Mouse (Mus musculus) heart, adult 9 months (tissue): Measurements from ENCODE around the gene Zfyve9.
A peak's percentile ranks its signal among the peaks of the same experiment; 100 is the strongest.
"Not testable (repeated sequence)": the region's sequence is repeated elsewhere in the genome, so short reads cannot be mapped to it uniquely, and the experiment has no call there.

ENCODE experiments used
- DNase-seq, 2 experiments: peaks; one replicate each; pipeline ENCODE4 v3.0.0; 2022; ENCODE audit warnings: low spot score in 2 of 2

Zfyve9 gene

DNA sequence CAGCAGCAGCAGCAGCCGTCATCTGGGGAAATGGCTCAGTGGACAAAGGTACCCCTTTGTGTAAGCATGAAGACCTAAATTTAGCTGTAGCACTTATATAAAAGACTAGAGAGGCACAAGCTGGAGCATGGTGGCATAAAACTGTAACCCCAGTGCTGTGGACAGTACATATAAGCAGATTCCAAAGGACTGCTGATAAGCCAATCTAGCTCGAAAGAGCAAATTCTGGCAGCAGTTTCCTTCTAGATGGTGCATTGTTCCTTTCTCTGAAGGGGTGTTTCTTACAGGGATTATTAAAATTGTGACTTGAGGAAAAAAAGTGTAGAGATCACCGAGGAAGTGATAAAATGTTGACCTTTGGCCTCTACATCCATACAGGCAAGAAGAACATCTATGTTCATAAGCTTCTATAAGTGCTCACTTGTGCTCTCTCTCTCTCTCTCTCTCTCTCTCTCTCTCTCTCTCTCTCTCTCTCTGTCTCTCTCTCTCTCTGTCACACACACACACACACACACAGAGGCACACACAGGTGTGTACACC is 59.3 kb downstream of the Zfyve9 start:
- no peak for DNase-seq

DNA sequence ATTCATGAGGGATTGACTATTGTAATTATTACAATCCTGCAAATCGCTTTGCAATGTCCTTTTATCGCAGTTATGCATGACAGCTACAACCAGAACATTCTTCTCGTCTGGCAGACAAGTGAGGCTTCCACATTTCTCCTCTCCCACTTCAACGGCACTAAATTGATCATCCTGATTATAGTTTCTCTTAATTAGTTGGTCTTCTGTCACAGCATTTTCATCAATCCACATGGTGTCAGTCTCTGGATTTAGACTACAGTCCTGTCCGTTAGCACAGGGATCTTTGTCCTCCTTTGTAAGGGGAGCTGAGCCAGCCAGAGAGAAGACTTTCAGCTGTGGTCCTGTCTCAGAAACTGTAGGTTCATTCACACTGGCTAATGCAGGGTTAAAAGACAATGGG is 61.2 kb downstream of the Zfyve9 start, which contains the start of gene 3110021N24Rik:
Gene 3110021N24Rik (plus strand): TSS at position 301 of the 400 bp plus-strand sequence.
- DNase-seq = no peak

DNA sequence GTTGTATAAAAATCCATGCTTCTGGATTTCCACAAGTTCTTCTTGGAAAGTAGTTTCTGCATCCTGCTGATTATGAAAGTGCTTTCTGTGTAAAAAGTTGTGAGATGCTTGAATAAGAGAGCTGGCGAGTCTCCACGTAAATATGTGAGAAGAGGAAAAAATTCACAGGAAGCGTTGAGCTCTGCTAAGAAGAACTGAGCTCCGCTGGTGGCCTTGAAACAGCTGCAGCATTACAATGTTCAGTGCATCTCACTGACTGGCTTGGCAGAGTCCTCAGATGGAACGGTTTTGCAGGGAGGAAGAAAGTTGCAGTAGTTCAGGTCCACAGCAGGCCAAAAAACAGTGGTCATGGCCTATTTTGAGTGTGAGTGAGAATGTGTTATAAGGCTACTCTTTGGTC is 72.4 kb downstream of the Zfyve9 start:
- DNase-seq = peak in 1 of 2 experiments; percentile 4

DNA sequence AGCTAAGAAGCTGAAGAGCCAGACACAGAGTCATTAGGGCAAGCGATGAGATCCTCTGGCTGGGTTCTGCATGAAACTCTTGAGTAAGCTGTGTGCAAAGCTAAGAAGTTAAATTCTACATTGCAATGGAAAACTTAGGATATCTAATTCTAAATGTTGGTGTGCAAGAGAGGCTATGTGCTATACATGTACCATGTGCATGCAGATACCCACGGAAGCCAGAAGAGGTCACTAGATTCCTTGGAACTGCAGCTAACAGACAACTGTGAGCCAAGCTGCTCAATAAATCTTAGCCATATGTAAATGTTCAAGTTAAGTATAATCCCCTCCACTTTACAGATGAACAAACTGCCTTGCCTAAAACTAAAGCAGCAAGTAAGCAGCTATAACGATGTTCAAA is 83.7 kb downstream of the Zfyve9 start:
- DNase-seq = peak in 1 of 2 experiments; percentile 20

DNA sequence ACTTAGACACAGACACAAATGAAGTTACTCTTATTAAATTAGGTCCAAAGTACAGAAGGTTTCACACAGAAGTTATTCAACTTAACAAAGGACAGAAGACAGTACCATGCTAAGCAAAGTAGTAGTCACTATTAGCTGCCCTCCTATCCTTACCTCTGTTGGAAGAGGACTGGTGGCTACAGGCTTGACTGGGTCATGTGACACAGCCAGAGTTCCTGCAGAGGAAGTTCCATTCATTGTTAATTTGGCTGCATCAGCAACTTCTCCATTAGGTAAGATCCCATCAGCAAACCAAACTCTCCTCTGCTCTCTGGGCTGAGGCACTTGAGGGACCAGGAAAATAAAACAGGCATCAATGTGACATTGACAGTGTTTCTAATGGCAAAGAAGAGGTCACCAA is 89.1 kb downstream of the Zfyve9 start:
- no peak for DNase-seq

DNA sequence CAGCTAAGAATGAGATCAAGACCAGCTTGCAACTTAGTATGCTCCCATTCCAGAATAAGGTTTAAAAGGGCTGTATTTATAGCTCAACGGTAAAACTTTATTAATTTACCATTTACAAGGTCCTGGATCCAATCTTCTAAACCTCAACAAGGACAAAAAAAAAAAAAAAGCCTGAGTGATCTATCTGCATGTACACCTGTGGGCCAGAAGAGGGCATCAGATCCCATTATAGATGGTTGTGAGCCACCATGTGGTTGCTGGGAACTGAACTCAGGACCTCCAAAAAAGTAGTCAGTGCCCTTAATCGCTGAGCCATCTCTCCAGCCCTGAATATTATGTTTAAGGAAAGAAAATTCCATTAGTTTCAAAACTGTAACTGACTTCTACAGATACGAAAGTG is 90.1 kb downstream of the Zfyve9 start:
- DNase-seq = no peak

DNA sequence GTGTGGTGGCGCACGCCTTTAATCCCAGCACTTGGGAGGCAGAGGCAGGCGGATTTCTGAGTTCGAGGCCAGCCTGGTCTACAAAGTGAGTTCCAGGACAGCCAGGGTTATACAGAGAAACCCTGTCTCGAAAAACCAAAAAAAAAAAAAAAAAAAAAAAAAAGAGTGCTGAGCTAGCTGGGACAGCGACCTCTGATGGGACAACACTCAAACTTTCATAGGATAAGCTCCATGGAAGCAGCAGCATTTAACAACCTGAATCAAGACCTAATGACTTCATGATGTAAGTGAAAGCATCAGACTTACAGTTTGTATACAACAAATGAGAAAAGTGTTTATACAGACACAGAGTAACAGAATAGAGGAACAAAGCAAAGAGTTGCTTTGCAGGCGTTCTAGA is 93.5 kb downstream of the Zfyve9 start:
- not testable (repeated sequence) for DNase-seq

DNA sequence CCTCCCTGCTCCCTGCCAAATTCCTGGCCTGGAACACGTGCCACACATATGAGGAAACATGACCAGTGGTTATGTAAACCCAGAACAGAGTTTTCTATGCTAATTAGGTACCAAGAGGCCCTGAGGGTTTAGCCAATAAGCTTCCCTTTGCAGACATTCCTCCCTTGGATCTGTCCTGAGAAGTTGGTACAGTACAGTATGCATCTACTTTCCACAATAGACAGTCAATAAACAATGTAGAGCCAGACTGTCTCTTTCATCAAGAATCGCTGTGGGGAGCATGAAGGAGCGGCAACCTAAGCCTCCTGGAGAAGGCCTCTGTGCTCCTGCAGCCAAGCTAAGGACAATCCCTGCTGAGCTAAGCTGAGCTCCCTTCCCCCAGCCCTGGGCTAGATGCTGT is 94.4 kb downstream of the Zfyve9 start:
- no peak for DNase-seq

DNA sequence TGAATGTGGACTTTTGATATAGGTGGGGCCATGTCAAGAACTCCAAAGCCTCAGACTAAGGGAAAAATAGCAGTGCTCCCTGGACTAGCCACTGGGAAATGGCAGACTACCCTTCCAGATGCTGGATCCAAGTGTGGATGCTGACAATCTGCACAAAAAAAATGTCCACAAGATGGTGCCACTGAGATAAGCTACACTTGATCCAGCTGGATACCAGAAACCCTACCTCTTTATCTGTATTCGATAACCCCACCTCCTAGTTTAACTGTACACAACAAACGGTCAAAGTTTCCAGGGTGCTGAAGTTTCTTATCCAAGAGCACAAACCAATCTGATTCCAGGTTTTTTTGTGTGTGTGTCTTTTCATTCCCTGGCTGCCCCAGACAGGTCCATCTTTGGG is 116.2 kb downstream of the Zfyve9 start:
- DNase-seq = no peak

DNA sequence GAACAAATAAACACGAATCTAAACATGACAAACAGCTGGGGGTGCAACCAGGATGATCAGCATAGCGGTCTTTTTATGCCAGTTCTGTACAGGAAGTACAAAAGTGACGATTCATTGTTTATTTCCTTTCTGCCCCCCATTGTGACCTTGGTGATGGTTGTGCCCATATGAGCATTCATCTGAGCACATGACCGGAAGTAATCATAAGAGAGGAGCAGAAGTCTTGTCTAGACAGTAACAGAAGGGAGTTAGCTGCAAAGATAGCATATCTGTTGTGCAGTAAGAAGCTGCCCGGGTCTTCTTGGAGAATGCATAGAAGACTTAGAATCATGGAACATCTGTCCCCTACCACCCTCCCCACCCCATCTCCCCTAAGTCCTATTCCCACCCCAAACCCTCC is 141.8 kb downstream of the Zfyve9 start:
- DNase-seq = no peak

DNA sequence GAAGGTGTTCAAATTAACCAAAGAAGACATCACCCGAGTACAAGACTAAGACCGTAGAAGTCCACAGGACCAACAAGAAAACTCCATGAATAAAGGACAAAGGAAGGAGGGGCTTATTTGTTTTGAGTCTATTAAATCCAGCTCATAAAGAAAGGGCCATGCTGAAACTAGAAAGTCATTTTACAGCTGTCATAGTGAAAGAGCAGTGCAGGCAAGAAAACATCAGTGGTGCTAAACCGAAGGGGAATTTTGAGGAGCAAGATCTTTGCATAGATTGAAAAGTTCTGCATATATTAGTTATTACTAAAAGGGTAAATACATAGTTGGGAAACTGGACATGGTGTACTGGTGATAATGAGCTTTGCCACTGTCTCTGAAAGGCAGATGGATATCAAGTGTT is 142.9 kb downstream of the Zfyve9 start:
- DNase-seq = no peak

DNA sequence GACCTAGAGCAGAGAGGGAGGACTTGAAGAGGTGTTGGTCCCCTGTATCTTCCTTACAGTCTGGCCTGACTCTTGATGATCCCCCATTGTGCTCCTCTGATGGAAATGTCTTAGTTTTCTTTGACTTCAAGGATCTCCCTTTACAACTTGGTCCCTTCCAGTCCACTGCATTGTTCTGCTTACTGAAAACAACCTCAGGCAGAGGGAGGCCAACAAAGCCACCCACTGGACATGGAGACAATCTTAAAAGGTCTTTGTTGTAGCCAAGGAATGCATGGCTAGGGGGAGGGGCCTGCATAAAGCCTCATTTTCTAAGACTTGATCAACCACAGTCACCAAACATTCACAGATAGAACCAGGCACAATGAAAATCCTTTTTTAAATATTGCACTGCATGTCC is 145.5 kb downstream of the Zfyve9 start:
- DNase-seq = no peak

DNA sequence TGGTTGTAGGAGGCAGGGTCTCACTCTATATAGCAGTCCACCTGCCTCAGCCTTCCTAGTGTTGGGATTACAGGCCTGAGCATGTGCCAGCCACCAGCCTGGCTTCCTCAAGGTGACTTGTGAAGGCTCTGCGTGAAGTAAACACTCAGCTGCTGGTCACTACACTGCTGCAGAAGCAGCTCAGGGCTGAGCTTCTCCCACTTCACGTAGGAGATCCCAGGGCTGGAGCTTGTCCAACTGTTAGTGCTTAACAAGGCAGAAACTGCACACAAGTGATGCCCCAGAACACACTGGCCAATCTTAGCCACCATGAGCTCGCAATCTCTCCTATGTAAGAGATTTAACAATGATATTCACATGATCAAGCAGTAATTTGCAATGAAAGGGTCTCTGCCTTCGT is 145.9 kb downstream of the Zfyve9 start:
- DNase-seq = no peak

DNA sequence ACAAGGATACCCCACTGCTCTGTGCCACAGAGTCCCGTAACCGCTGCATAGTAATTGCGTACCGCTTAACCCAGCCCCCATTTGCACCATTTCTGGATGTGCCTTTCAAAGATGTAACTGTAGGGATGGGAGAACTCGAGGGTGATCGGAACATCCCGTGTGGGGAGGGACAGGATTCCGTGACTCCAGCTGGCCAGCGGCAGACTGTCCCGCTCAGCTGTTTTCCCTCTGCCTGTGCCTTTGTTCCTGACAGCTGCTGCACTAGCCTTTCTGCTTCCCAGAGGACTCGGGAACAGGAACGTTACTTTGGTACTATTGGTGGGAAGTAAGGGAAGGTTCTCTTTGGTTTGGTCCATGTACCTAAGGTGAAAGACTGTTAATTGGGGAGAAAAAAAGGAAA is 146.9 kb downstream of the Zfyve9 start:
- DNase-seq = no peak

DNA sequence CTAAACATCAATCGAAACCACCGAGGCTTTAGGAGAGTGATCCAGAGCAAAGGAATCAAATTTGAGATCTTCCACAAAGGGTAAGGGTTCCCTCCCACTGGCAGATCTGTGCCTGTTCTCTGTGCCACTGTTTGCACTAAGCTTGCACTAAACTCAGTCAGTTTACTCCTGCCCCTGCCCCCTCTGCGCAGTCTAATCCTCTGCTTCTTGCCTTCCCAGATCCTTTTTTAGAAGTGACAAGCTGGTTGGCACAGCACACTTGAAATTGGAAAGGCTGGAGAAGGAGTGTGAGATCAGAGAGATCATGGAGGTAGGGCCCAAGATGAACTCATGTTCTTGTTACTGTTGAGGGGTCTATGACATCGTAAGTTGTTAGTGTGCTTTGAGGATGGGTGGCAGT is 149.0 kb downstream of the Zfyve9 start:
- DNase-seq = no peak

DNA sequence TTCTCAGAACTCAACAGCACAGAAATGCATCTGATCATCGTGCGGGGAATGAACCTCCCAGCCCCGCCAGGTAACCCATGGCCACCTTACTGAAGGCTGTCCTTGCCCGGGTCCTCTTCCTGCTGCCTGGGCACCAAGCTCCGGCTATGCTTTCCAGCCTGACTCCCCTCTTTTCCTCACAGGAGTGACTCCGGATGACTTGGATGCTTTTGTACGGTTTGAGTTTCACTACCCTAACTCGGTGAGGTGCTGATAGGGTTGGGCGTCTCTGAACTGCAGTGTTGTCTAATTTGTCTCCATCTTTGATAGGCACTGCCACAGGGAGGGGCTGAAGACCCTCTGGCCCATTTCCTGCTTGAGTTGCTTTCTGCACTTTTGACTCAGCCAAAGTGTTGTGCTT is 150.5 kb downstream of the Zfyve9 start:
- DNase-seq = no peak

DNA sequence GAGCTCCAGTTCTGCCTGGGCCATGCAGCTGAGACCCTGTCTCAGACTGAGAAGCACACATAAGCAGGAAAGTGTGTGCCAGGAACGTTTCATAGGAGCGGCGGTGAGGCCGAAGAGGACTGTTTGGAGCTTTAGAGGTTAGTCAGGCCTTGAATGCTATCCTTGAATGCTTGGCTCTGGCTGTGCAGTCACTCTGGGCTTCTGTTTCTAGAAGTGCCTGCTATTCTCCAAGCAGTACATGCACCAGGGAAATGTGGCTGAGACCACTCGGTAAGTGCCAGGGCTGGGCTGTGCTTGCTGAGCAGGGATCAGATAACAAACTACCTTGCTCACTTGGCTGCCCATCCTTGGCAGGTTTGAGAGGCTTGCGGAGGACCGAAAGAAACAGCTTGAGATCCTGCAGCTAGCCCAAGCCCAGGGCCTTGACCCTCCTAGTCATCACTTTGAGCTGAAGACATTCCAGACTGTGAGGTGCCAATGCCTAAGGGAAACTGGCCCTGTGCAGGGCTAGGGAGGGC is 151.2 kb downstream of the Zfyve9 start:
- no peak for DNase-seq

DNA sequence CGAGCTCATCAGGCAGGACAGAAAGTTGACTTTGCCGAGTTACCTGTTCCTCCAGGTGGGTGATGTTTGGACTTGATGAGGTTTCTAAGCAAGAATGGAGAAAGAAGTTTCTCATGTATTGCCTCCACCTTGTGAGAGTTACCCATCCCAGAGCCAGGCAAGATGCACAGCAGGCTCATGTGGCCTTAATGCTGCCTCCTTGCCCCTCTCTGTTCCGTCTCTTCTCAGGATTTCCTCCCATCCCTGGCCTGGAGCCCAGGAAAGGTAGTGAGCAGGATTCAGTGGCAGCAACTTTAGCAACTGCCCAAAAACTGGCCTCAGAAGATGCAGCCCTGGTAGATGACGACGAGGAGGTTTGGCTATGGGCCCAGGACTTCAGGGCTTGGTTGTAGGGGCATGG is 153.5 kb downstream of the Zfyve9 start:
- DNase-seq = no peak

DNA sequence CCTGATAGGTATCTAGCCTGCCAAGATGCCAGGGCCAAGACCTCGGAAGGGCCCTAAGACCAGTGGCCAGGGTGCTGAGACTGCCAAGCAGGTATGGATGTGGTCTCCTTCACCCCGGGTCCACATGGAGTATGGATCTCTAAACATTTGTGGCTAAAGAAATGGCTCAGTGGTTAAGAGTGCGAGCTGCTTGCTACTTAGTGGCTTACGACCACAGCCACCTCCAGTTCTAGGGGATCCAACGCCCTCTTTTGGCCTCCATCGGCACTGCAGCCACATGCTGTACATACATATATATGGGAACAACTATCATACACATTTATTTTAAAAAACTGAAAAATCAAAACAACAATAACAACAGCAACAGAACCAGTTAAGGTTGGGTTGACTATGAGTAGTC is 159.1 kb downstream of the Zfyve9 start:
- no peak for DNase-seq

DNA sequence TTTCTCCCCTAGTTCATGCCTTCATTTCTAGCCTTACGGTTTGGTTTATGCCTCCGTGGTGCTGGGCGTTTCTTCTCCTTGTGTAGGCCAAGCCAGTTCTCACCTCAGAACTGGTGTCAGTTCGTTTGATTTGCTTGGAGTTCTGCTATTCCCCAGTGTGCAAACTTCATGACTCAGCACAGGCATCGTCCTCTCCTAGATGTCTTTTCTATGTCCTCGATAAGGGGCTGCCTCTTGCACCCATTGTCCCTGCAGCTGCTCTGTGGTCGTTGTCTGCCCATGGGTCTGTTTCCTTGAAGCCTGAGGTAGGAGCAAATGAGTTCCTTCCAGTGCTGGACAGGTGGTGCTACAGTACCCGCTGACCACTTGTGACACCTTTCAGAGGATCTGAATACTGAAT is 160.1 kb downstream of the Zfyve9 start:
- no peak for DNase-seq

DNA sequence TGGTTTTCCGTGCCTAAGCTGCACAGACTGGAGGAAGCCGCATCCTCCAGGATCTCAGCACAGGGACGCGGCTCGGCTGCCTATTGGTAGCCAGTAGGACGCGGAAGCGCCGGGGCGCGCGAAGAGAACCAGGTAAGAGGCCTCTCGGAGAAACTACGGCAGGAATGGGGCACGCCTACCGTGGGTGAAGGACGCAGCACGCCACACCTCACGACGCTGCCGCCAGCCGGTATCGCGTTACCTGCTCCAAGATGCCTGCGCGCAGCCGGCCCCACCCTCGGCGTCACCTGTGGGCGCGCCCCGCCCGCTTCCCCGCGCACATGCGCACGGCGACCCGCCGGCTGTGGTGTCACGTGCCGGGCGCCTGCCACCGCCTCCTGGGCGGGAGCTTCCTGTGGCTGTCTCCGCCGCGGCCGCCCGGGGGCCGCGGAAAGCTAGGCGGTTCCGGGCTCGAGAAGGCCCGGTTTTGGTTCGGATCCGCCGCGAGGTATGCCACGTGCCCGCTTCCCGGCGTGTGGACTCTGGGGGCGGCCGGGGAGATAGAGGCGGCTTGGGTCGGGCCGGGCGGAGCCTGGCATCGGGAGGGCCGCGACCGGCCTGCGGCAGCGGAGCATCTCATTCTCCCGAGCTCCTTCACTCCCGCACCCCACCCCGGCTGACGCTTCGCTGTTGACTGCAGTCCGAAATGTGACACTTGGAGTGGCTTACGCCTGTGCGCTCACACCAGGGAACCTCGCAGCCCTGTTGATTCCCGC is 160.8 kb downstream of the Zfyve9 start, which contains the start of gene Cc2d1b:
Gene Cc2d1b (plus strand): TSS at position 354 of the 755 bp plus-strand sequence.
- DNase-seq = peak; percentile 89 to 90

DNA sequence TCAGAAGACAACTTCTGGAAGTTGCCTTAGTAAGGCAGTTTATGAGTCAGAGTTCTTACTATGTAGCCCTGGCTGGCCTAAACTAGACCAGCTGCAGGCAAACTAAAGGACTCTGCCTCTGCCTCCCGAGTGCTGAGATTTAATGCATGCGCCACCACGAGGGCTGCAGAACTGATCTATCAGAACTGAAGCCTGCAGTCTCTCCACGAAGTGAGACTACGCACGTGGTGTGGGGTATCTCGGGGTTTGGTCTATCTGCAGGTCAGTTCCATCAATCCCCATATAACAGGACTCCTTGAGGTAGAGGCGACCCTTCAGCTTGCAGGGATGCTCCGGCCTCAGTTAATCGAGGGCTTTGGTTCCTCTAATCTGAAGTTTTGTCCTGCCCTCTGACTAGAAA is 161.4 kb downstream of the Zfyve9 start:
- DNase-seq = no peak

DNA sequence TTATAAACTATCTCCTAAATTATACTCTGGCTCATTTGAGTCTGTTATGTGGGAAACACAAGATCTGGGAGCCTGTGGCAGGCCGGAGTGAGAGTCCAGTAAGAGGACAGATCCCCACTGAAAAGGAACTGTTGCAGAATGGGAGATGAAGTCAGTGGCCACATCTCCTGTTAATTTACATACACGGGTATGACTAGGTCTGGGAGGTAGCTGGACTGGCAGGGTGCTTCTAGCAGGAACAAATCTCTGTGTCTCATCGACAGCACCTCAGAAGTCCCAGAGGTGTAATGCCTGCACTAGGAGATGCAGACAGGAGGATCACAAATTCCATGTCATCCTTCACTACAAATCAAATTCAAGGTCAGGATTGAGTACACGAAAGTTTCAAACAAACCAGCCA is 162.0 kb downstream of the Zfyve9 start:
- no peak for DNase-seq
